Mouse (Mus musculus): ENCODE data around the gene Lsamp. TPM values are rescaled to one million over a fixed set of nuclear protein-coding genes. Genes with fewer than 3 reads are reported as not detected.

Gene Lsamp
- polyA plus RNA-seq, 1 experiment, result not detected

GRCm38 (mm10) chr16:41701790-41702428 is 1717.7 kb downstream of the Lsamp start:
- Histone ChIP-seq H3K79me2 (ENCODE audit: control insufficient read depth, insufficient read depth) (no peaks in the 10 kb centered on the region), H3K27me3 (ENCODE audit: control insufficient read depth, insufficient read depth, insufficient read length) (no peaks in the 10 kb centered on the region), H3K4me3 (no peak overlapping the region), H3K4me2 (ENCODE audit: low read depth) (no peak overlapping the region), H3ac (ENCODE audit: control insufficient read depth, insufficient read length) (no peak overlapping the region), H3K36me3 (ENCODE audit: control insufficient read depth, insufficient read depth) (no peaks in the 10 kb centered on the region)
- TF ChIP-seq POLR2A (IDR thresholded peaks at IDR 0.05; ENCODE audit: insufficient read length, low read depth), result no peak
- no peak for TF ChIP-seq SRF (IDR thresholded peaks at IDR 0.05; ENCODE audit: control insufficient read depth, insufficient read length, low read depth)
- TF ChIP-seq POLR2AphosphoS2 (IDR thresholded peaks at IDR 0.05; ENCODE audit: insufficient read length, low read depth), result no peak
- TF ChIP-seq MAX (IDR thresholded peaks at IDR 0.05; ENCODE audit: low read depth), result no peak
- TF ChIP-seq CEBPB (IDR thresholded peaks at IDR 0.05; ENCODE audit: insufficient read depth, poor library complexity, severe bottlenecking), result no peak
- TF ChIP-seq E2F4 (IDR thresholded peaks at IDR 0.05; ENCODE audit: insufficient read depth), result no peak
- TF ChIP-seq MYOG (IDR thresholded peaks at IDR 0.05; ENCODE audit: control insufficient read depth in 1 of 3, insufficient read depth in 1 of 3, insufficient read length in 2 of 3, low read depth in 2 of 3), result no peak
- TF ChIP-seq TCF12 (IDR thresholded peaks at IDR 0.05; ENCODE audit: insufficient read depth, poor library complexity, severe bottlenecking), result no peak
- TF ChIP-seq USF1 (IDR thresholded peaks at IDR 0.05; ENCODE audit: low read depth), result no peak
- TF ChIP-seq REST (IDR thresholded peaks at IDR 0.05; ENCODE audit: insufficient read depth, insufficient read length), result no peak

- no peak for TF ChIP-seq TCF12 (IDR thresholded peaks at IDR 0.05; ENCODE audit: insufficient read depth, poor library complexity, severe bottlenecking)
- no peak for TF ChIP-seq MYOD1 (IDR thresholded peaks at IDR 0.05; ENCODE audit: control insufficient read depth in 1 of 3, insufficient read length in 2 of 3, low read depth in 2 of 3)
- TF ChIP-seq TCF3 (IDR thresholded peaks at IDR 0.05; ENCODE audit: insufficient read length, low read depth), result no peak
- no peak for TF ChIP-seq USF1 (IDR thresholded peaks at IDR 0.05; ENCODE audit: low read depth)
- TF ChIP-seq SRF (IDR thresholded peaks at IDR 0.05; ENCODE audit: control insufficient read depth, insufficient read length, low read depth), result no peak
- no peak for TF ChIP-seq MAX (IDR thresholded peaks at IDR 0.05; ENCODE audit: low read depth)
- TF ChIP-seq MYOG (IDR thresholded peaks at IDR 0.05; ENCODE audit: control insufficient read depth in 1 of 3, insufficient read depth in 1 of 3, insufficient read length in 2 of 3, low read depth in 2 of 3), result no peak
- no peak for TF ChIP-seq CEBPB (IDR thresholded peaks at IDR 0.05; ENCODE audit: insufficient read depth, poor library complexity, severe bottlenecking)
- TF ChIP-seq REST (IDR thresholded peaks at IDR 0.05; ENCODE audit: insufficient read depth, insufficient read length), result no peak
- TF ChIP-seq POLR2AphosphoS2 (IDR thresholded peaks at IDR 0.05; ENCODE audit: insufficient read length, low read depth), result no peak
- no peak for TF ChIP-seq POLR2A (IDR thresholded peaks at IDR 0.05; ENCODE audit: insufficient read length, low read depth)
- TF ChIP-seq E2F4 (IDR thresholded peaks at IDR 0.05; ENCODE audit: insufficient read depth), result no peak
- no peak overlapping the region for H3K4me3 ChIP-seq
- H3K36me3 ChIP-seq (ENCODE audit: control insufficient read depth, insufficient read depth), result no peaks in the 10 kb centered on the region
- H3ac ChIP-seq (ENCODE audit: control insufficient read depth, insufficient read length), result no peak overlapping the region
- H3K4me2 ChIP-seq (ENCODE audit: low read depth), result no peak overlapping the region
- H3K79me2 ChIP-seq (ENCODE audit: control insufficient read depth, insufficient read depth), result no peaks in the 10 kb centered on the region
- no peaks in the 10 kb centered on the region for H3K27me3 ChIP-seq (ENCODE audit: control insufficient read depth, insufficient read depth, insufficient read length)
Measured at GRCm38 (mm10) chr16:41728900-41729585, 1744.9 kb downstream of the Lsamp start.

- Histone ChIP-seq H3K4me2 (ENCODE audit: low read depth) (no peak overlapping the region), H3K4me3 (no peak overlapping the region), H3K36me3 (ENCODE audit: control insufficient read depth, insufficient read depth) (no peaks in the 10 kb centered on the region), H3K79me2 (ENCODE audit: control insufficient read depth, insufficient read depth) (no peaks in the 10 kb centered on the region), H3K27me3 (ENCODE audit: control insufficient read depth, insufficient read depth, insufficient read length) (no peaks in the 10 kb centered on the region), H3ac (ENCODE audit: control insufficient read depth, insufficient read length) (no peak overlapping the region)
- TF ChIP-seq SRF (IDR thresholded peaks at IDR 0.05; ENCODE audit: control insufficient read depth, insufficient read length, low read depth) (no peak), MAX (IDR thresholded peaks at IDR 0.05; ENCODE audit: low read depth) (no peak)
Measured at GRCm38 (mm10) chr16:41729911-41730310, 1745.8 kb downstream of the Lsamp start.

GRCm38 (mm10) chr16:41745037-41745436 is 1760.9 kb downstream of the Lsamp start:
- TF ChIP-seq REST (IDR thresholded peaks at IDR 0.05; ENCODE audit: insufficient read depth, insufficient read length) (no peak), POLR2AphosphoS2 (IDR thresholded peaks at IDR 0.05; ENCODE audit: insufficient read length, low read depth) (no peak), MYOD1 (IDR thresholded peaks at IDR 0.05; ENCODE audit: control insufficient read depth in 1 of 3, insufficient read length in 2 of 3, low read depth in 2 of 3) (no peak), SRF (IDR thresholded peaks at IDR 0.05; ENCODE audit: control insufficient read depth, insufficient read length, low read depth) (no peak), USF1 (IDR thresholded peaks at IDR 0.05; ENCODE audit: low read depth) (no peak), MYOG (IDR thresholded peaks at IDR 0.05; ENCODE audit: control insufficient read depth in 1 of 3, insufficient read depth in 1 of 3, insufficient read length in 2 of 3, low read depth in 2 of 3) (no peak), TCF3 (IDR thresholded peaks at IDR 0.05; ENCODE audit: insufficient read length, low read depth) (no peak), TCF12 (IDR thresholded peaks at IDR 0.05; ENCODE audit: insufficient read depth, poor library complexity, severe bottlenecking) (no peak), CEBPB (IDR thresholded peaks at IDR 0.05; ENCODE audit: insufficient read depth, poor library complexity, severe bottlenecking) (no peak), POLR2A (IDR thresholded peaks at IDR 0.05; ENCODE audit: insufficient read length, low read depth) (no peak), MAX (IDR thresholded peaks at IDR 0.05; ENCODE audit: low read depth) (no peak), E2F4 (IDR thresholded peaks at IDR 0.05; ENCODE audit: insufficient read depth) (no peak)
- Histone ChIP-seq H3ac (ENCODE audit: control insufficient read depth, insufficient read length) (no peak overlapping the region), H3K79me2 (ENCODE audit: control insufficient read depth, insufficient read depth) (no peaks in the 10 kb centered on the region), H3K36me3 (ENCODE audit: control insufficient read depth, insufficient read depth) (no peaks in the 10 kb centered on the region), H3K4me2 (ENCODE audit: low read depth) (no peak overlapping the region), H3K27me3 (ENCODE audit: control insufficient read depth, insufficient read depth, insufficient read length) (no peaks in the 10 kb centered on the region), H3K4me3 (no peak overlapping the region)
